Mouse (Mus musculus) forebrain, embryonic 14.5 days (tissue): ENCODE measurements around the gene Ccr10. TPM values are rescaled to one million over a fixed set of nuclear protein-coding genes. Genes with fewer than 3 reads are reported as not detected.
A peak's percentile ranks its signal among the peaks of the same experiment; 100 is the strongest.

Experiments
- ATAC-seq: fragments of 200-750 bp; cut with Nextera tagmentation; 2 replicates; pipeline ENCODE4 v1.8.0; 2017; ENCODE audit warnings: mild to moderate bottlenecking, moderate library complexity
- DNase-seq: peaks from one replicate; pipeline ENCODE4 v3.0.0-alpha.2; 2015; ENCODE audit warnings: low spot score
- H3K27ac ChIP-seq: fragments of 300-500 bp; sonication (generic); 2 replicates; pipeline ENCODE4 v1.5.1; 2014; ENCODE audit warnings: low read depth, mild to moderate bottlenecking, control low read depth, low read length, moderate library complexity
- H3K27me3 ChIP-seq: fragments of 300-500 bp; sonication (generic); replicated peaks from 2 replicates; pipeline ENCODE4 v1.6.1; 2014; ENCODE audit warnings: low read length, control low read depth, mixed read lengths; ENCODE audit not compliant: control insufficient read depth, insufficient read depth
- H3K36me3 ChIP-seq: fragments of 300-500 bp; sonication (generic); 2 replicates; pipeline ENCODE4 v1.6.1; 2014; ENCODE audit warnings: low read length, control low read depth; ENCODE audit not compliant: control insufficient read depth, insufficient read depth
- H3K4me1 ChIP-seq: fragments of 300-500 bp; sonication (generic); 2 replicates; pipeline ENCODE4 v1.6.1; 2014; ENCODE audit warnings: antibody characterized with exemption, low read length, control low read depth; ENCODE audit not compliant: control insufficient read depth, insufficient read depth
- H3K4me2 ChIP-seq: fragments of 300-500 bp; sonication (generic); 2 replicates; pipeline ENCODE4 v1.6.1; 2014; ENCODE audit warnings: mild to moderate bottlenecking, control low read depth, low read length
- H3K4me3 ChIP-seq: fragments of 300-500 bp; sonication (generic); 2 replicates; pipeline ENCODE4 v1.5.1; 2014; ENCODE audit warnings: low read depth, low read length, control low read depth
- H3K9ac ChIP-seq: fragments of 300-500 bp; sonication (generic); 2 replicates; pipeline ENCODE4 v1.6.1; 2014; ENCODE audit warnings: mild to moderate bottlenecking, low read length, control low read depth, moderate library complexity
- H3K9me3 ChIP-seq: fragments of 300-500 bp; sonication (generic); replicated peaks from 2 replicates; pipeline ENCODE4 v1.6.1; 2016; ENCODE audit warnings: low read length, control low read depth, mixed read lengths; ENCODE audit not compliant: control insufficient read depth
- WGBS: fragments of 180-500 bp; shearing (Covaris S2); extraction: QIAGEN DNeasy Blood & Tissue Kit; methylation state at CpG from one replicate; pipeline ENCODE4 v1.1.7; 2014; 5-methylcytosine and 5-hydroxymethylcytosine counted together
- polyA plus RNA-seq: library from polyadenylated mRNA; unstranded; fragments of >200 nt; fragmentation: Nextera tagmentation; extraction: Ambion mirVana; gene quantifications from 2 replicates; pipeline ENCODE4 v1.2.1, GENCODE M21; 2014

Gene Ccr10
- polyA plus RNA-seq, 1 experiment from 2014 or later, result 0.10 TPM

GRCm38 (mm10) chr11:101190913-101191907 lies 16.0 kb upstream of the Ccr10 start:
- 56% methylated on average over 17 of the region's 17 CpGs for WGBS
- no peaks in the 10 kb centered on the region for H3K27me3 ChIP-seq
- ATAC-seq (no peak), DNase-seq (no peak)
- H3K4me3 ChIP-seq, result no peak overlapping the region
- H3K9ac ChIP-seq, result no peak overlapping the region
- peaks cover 9% of the 10 kb centered on the region for H3K36me3 ChIP-seq
- H3K9me3 ChIP-seq, result no peaks in the 10 kb centered on the region
- H3K4me1 ChIP-seq, result peaks cover 3% of the 10 kb centered on the region
- no peak overlapping the region for H3K27ac ChIP-seq
- H3K4me2 ChIP-seq, result no peak overlapping the region

GRCm38 (mm10) chr11:101190181-101190912 lies 15.1 kb upstream of the Ccr10 start:
- WGBS, result 54% methylated on average over 8 of the region's 8 CpGs
- Histone ChIP-seq H3K4me2 (no peak overlapping the region), H3K27me3 (no peaks in the 10 kb centered on the region), H3K36me3 (peaks cover 9% of the 10 kb centered on the region), H3K4me3 (no peak overlapping the region), H3K4me1 (peaks cover 3% of the 10 kb centered on the region), H3K27ac (peak overlapping the region; percentile 71), H3K9ac (peak overlapping the region; percentile 21; the same call in 1 of the 2 replicates), H3K9me3 (no peaks in the 10 kb centered on the region)
- peak; percentile 46; the same call in 1 of the 2 replicates for ATAC-seq
- no peak for DNase-seq

- Histone ChIP-seq H3K4me2 (no peak overlapping the region), H3K9me3 (no peaks in the 10 kb centered on the region), H3K4me3 (no peak overlapping the region), H3K9ac (no peak overlapping the region; the same call in 1 of the 2 replicates), H3K36me3 (peaks cover 4% of the 10 kb centered on the region; the same call in 1 of the 2 replicates), H3K4me1 (peaks cover 3% of the 10 kb centered on the region), H3K27me3 (no peaks in the 10 kb centered on the region), H3K27ac (peak overlapping the region; percentile 71)
- DNase-seq (peak; percentile 81), ATAC-seq (peak; percentile 72)
- WGBS, result 20% methylated on average over 6 of the region's 6 CpGs
Measured at GRCm38 (mm10) chr11:101189495-101190180, 14.4 kb upstream of the Ccr10 start.

GRCm38 (mm10) chr11:101188166-101188805 lies 13.0 kb upstream of the Ccr10 start:
- no peak for ATAC-seq
- Histone ChIP-seq H3K9me3 (no peaks in the 10 kb centered on the region), H3K27ac (no peak overlapping the region), H3K4me1 (peaks cover 3% of the 10 kb centered on the region), H3K36me3 (no peaks in the 10 kb centered on the region), H3K4me2 (no peak overlapping the region), H3K9ac (no peak overlapping the region), H3K4me3 (no peak overlapping the region), H3K27me3 (no peaks in the 10 kb centered on the region)
- WGBS, result 84% methylated on average over 11 of the region's 11 CpGs
- DNase-seq, result no peak

- ATAC-seq (no peak), DNase-seq (no peak)
- H3K36me3 ChIP-seq, result no peaks in the 10 kb centered on the region
- peaks cover 3% of the 10 kb centered on the region for H3K4me1 ChIP-seq
- H3K4me3 ChIP-seq, result no peak overlapping the region
- H3K27ac ChIP-seq, result no peak overlapping the region
- H3K27me3 ChIP-seq, result no peaks in the 10 kb centered on the region
- no peaks in the 10 kb centered on the region for H3K9me3 ChIP-seq
- H3K4me2 ChIP-seq, result no peak overlapping the region
- H3K9ac ChIP-seq, result no peak overlapping the region
- 93% methylated on average over 5 of the region's 5 CpGs for WGBS
Measured at GRCm38 (mm10) chr11:101187541-101187940, 12.3 kb upstream of the Ccr10 start.

- no peak overlapping the region for H3K27ac ChIP-seq
- 86% methylated on average over 27 of the region's 27 CpGs for WGBS
- no peak overlapping the region for H3K9ac ChIP-seq
- no peak for ATAC-seq
- no peak overlapping the region for H3K4me2 ChIP-seq
- H3K27me3 ChIP-seq, result no peaks in the 10 kb centered on the region
- H3K4me3 ChIP-seq, result no peak overlapping the region
- no peaks in the 10 kb centered on the region for H3K9me3 ChIP-seq
- peaks cover 3% of the 10 kb centered on the region for H3K4me1 ChIP-seq
- DNase-seq, result no peak
- H3K36me3 ChIP-seq, result no peaks in the 10 kb centered on the region
Measured at GRCm38 (mm10) chr11:101186526-101187247, 11.4 kb upstream of the Ccr10 start.

GRCm38 (mm10) chr11:101185441-101185840 lies 10.2 kb upstream of the Ccr10 start:
- no peak overlapping the region for H3K9ac ChIP-seq
- peaks cover 3% of the 10 kb centered on the region for H3K4me1 ChIP-seq
- no peak overlapping the region for H3K27ac ChIP-seq
- H3K9me3 ChIP-seq, result no peaks in the 10 kb centered on the region
- H3K4me3 ChIP-seq, result no peak overlapping the region
- H3K36me3 ChIP-seq, result no peaks in the 10 kb centered on the region
- 85% methylated on average over 4 of the region's 4 CpGs for WGBS
- no peak for DNase-seq
- H3K27me3 ChIP-seq, result no peaks in the 10 kb centered on the region
- ATAC-seq, result no peak
- H3K4me2 ChIP-seq, result no peak overlapping the region

GRCm38 (mm10) chr11:101184984-101185383 lies 9.7 kb upstream of the Ccr10 start:
- H3K4me3 ChIP-seq, result no peak overlapping the region
- H3K36me3 ChIP-seq, result no peaks in the 10 kb centered on the region
- no peak overlapping the region for H3K27ac ChIP-seq
- no peak for ATAC-seq
- no peak for DNase-seq
- peaks cover 3% of the 10 kb centered on the region for H3K4me1 ChIP-seq
- H3K27me3 ChIP-seq, result no peaks in the 10 kb centered on the region
- no peaks in the 10 kb centered on the region for H3K9me3 ChIP-seq
- H3K4me2 ChIP-seq, result no peak overlapping the region
- H3K9ac ChIP-seq, result no peak overlapping the region
- WGBS, result 89% methylated on average over 12 of the region's 12 CpGs
